ENCODE assay signal across 19 mouse cellular contexts in the genomic region with DNA sequence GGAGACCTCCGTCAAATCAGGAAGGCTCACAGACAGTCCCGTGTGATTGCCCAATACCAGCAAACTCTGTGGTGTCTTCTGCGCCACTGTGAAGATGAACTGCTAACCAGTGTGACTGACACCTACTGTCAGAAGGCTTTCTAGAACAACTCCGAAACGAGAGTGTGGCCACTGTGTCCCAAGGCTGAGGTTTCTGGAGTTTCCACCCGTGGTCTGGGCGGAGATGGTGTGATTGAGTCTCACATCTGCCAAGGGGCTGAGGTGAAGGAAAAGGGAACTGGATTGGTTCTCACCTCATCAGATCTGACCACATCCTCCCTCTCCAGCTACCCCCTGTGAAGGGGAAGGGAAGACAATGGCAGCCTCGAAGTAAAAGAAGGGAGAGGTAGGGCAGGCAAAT.
DNase-seq lines count a peak whose midpoint lies in the region; ATAC-seq lines count a peak whose summit lies in the region.
"Had no signal": no experiment of that assay in that cellular context is flagged by ENCODE, and none has a peak within 500 bp of the region (broad histone marks: within the 10 kb centered on the region; RNA-seq: fewer than 3 reads in every experiment).

No protein-coding gene starts in this region.

- no peak overlapping the region for H3K4me3 ChIP-seq in limb, embryonic 12.5 days (replicated peaks)
- no peak overlapping the region for H3K4me3 ChIP-seq in limb, embryonic 10.5 days
- H3K4me3 ChIP-seq: embryonic facial prominence, embryonic 12.5 days; neural tube, embryonic 15.5 days had no signal

- no peaks in the 10 kb centered on the region for H3K36me3 ChIP-seq in limb, embryonic 12.5 days
- no peaks in the 10 kb centered on the region for H3K36me3 ChIP-seq in limb, embryonic 10.5 days
- H3K36me3 ChIP-seq: embryonic facial prominence, embryonic 12.5 days; neural tube, embryonic 15.5 days had no signal

- 76% methylated on average over 8 of the region's 8 CpGs for WGBS in limb, embryonic 12.5 days
- 84% methylated on average over 8 of the region's 8 CpGs for WGBS in limb, embryonic 10.5 days

- 0 out of 2 replicates have a peak, but pooled peaks have one; percentile 26 for ATAC-seq in limb, embryonic 12.5 days (ENCODE audit: insufficient number of reproducible peaks, insufficient read depth, low FRiP score, low TSS enrichment, low read depth)
- ATAC-seq in inflammation-experienced regulatory T-cells, adult 6 months = peak; percentile 81
- no peak for ATAC-seq in cerebellum, adult (ENCODE audit: insufficient number of reproducible peaks, low FRiP score, low TSS enrichment)
- ATAC-seq: forebrain, postnatal 0 days; hindbrain, embryonic 16.5 days; liver, postnatal 0 days had no signal

- no peaks in the 10 kb centered on the region for H3K4me1 ChIP-seq in limb, embryonic 12.5 days (replicated peaks)
- H3K4me1 ChIP-seq in limb, embryonic 10.5 days = no peaks in the 10 kb centered on the region
- H3K4me1 ChIP-seq: embryonic facial prominence, embryonic 12.5 days; neural tube, embryonic 15.5 days had no signal

- H3K9me3 ChIP-seq in limb, embryonic 12.5 days = no peaks in the 10 kb centered on the region
- no peaks in the 10 kb centered on the region for H3K9me3 ChIP-seq in limb, embryonic 10.5 days (replicated peaks)
- H3K9me3 ChIP-seq: embryonic facial prominence, embryonic 12.5 days; neural tube, embryonic 15.5 days had no signal

- H3K27me3 ChIP-seq in limb, embryonic 12.5 days = no peaks in the 10 kb centered on the region
- no peaks in the 10 kb centered on the region for H3K27me3 ChIP-seq in limb, embryonic 10.5 days (ENCODE audit: low read depth, poor library complexity, severe bottlenecking)
- H3K27me3 ChIP-seq: embryonic facial prominence, embryonic 12.5 days; neural tube, embryonic 15.5 days had no signal

- no peak for DNase-seq in limb, embryonic 10.5 days (ENCODE audit: low spot score)
- peak; percentile 62 for DNase-seq in thymus, postnatal 0 days (ENCODE audit: low spot score)
- DNase-seq in gastrocnemius, adult 8-10 months (ENCODE audit: low spot score in 2 of 2) = no peak
- no peak for DNase-seq in spleen, postnatal 4 days (ENCODE audit: low spot score in 2 of 2)
- DNase-seq: cerebellum, adult 18-20 months; forebrain, postnatal 0 days; gastrocnemius, postnatal 10 days; heart, postnatal 14 days; kidney, adult 18-20 months; kidney, postnatal 10 days; liver, postnatal 0 days; lung, postnatal 14 days; right cerebral cortex, postnatal 4 days had no signal

- no peak overlapping the region for H3K4me2 ChIP-seq in limb, embryonic 12.5 days
- H3K4me2 ChIP-seq: embryonic facial prominence, embryonic 12.5 days; neural tube, embryonic 15.5 days had no signal

- no peak overlapping the region for H3K27ac ChIP-seq in limb, embryonic 12.5 days
- no peak overlapping the region for H3K27ac ChIP-seq in limb, embryonic 10.5 days
- H3K27ac ChIP-seq: embryonic facial prominence, embryonic 12.5 days; neural tube, embryonic 15.5 days had no signal

- no peak overlapping the region for H3K9ac ChIP-seq in limb, embryonic 12.5 days (replicated peaks)
- H3K9ac ChIP-seq: embryonic facial prominence, embryonic 12.5 days; forebrain, postnatal 0 days; liver, postnatal 0 days; neural tube, embryonic 15.5 days had no signal
